Mouse (Mus musculus) gastrocnemius, postnatal 36 days (tissue): ENCODE data around the gene Krtap19-1. TPM values are rescaled to one million over a fixed set of nuclear protein-coding genes. Genes with fewer than 3 reads are reported as not detected.

ENCODE experiments used
- DNase-seq, 2 experiments: peaks; one replicate each; pipeline ENCODE4 v3.0.0; 2022
- intact Hi-C: fragments of 180-260 bp; cut with DNase I; formaldehyde crosslinking; loops from one replicate; pipeline ENCODE4 v1.15.1; 2025
- long read RNA-seq, 2 experiments: library from polyadenylated mRNA; stranded (forward); transcript quantifications; one replicate each; pipeline ENCODE4 v2.0.0; 2021
- total RNA-seq, 2 experiments: library from RNA; stranded (reverse); gene quantifications; 2 replicates each; pipeline ENCODE4 v1.2.3; 2021

Gene Krtap19-1
- not detected for total RNA-seq
- long read RNA-seq, experiment 1 = 0 reads
- long read RNA-seq, experiment 2 = 0 reads

DNA sequence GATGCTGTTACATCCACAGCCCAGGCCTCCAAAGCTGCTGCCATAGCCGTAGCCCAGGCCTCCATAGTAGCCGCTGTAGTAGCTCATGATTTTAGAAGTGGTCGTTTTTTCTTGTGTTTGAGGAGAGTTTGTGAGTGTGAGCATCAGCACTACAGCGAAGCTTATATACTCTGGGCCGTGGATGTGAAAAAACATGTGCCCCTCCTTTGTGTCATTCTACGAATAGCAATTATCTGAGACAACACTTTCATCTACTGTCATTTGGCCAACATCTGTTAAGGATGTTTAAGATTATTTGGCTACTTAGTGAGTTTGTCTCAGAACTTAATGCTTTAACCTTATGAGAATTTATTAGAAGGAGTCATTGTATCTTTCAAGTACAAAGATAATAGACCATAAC lies at the start of gene Krtap19-1:
Gene Krtap19-1, minus strand, starts transcription at position 101 of the 400 bp plus-strand sequence.
- DNase-seq = no peak
- intact Hi-C loops = no loop called here

DNA sequence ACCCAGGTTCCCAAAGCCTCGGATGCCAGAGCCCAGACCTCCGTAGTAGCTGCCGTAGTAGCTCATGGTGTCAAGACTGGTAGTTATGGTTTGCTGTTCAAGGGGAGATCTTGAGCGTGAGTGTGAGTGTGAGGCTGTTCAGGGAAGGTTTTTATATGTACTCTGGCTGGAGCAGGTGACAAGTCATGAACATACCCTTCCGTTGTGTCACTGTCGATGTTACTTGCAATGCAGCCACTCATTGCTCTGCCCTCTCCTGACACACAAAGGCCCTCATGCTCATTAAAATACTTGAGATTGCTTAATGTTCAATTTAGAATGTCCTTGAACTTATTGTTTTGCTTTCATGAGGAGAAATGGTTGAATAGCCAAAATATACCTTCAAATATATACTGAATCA lies 27.1 kb upstream of the Krtap19-1 start, which contains the start of gene Krtap19-5:
Gene Krtap19-5, minus strand, starts transcription at position 101 of the 400 bp plus-strand sequence.
- no peak for DNase-seq
- intact Hi-C loops = no loop called here

DNA sequence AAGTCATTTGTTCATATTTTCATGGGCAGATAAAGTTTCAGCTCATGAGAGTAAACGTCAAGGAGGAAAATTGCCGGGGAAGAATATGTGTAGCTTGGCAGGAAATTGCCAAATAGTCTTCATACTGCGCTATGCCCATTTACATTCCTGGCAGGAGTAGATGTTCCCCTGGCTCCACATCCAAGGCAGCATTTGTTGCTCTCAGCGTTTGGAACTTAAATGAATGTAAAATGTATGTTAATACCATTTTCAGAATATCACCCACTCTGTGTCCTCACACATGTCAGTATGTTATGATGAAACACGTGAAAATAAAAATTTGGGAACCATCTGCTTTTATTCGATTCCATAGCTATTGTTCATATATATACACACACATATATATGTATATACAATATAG lies 17.7 kb upstream of the Krtap19-1 start:
- no peak for DNase-seq
- intact Hi-C loops = no loop called here

DNA sequence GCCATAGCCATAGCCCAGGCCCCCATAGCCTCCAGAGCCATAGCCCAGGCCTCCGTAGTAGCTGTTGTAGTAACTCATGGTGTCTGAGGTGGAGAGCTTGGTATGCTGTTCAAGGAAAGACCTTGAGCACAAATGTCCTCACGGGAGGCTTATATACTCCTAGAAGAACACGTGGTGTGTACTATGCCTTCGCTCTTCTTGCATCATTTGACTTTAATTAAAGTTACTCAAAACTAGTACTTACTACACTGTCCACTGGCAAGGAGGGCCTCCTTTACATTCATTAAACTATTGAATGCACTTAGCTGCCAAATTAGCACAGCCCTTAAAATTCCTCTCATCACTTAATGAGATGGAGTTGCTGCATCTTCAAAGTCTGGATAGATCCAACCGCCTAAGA lies 15.8 kb upstream of the Krtap19-1 start, which contains the start of gene Krtap19-4:
Gene Krtap19-4, minus strand, starts transcription at position 101 of the 400 bp plus-strand sequence.
- DNase-seq = no peak
- intact Hi-C loops = no loop called here

DNA sequence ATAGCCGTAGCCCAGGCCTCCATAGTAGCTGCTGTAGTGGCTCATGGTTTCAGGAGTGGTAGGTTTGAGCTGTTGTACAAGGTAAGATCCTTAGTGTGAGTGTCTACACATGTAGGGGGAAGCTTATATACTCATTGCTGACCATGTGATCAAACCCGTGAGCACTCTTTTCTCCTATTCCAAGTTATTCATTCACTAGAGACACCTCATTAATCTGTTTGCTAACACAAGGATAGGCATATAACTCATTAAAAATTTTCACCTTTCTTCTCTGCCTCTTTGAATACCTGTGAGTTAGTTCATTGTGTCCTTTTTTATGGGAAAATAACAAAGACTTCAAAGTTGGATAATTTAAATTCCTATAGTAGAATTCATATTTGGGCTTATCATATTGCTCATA lies 8.7 kb upstream of the Krtap19-1 start, which contains the start of gene Krtap19-3:
Gene Krtap19-3, minus strand, starts transcription at position 101 of the 400 bp plus-strand sequence.
- no peak for DNase-seq
- intact Hi-C loops = no loop called here

DNA sequence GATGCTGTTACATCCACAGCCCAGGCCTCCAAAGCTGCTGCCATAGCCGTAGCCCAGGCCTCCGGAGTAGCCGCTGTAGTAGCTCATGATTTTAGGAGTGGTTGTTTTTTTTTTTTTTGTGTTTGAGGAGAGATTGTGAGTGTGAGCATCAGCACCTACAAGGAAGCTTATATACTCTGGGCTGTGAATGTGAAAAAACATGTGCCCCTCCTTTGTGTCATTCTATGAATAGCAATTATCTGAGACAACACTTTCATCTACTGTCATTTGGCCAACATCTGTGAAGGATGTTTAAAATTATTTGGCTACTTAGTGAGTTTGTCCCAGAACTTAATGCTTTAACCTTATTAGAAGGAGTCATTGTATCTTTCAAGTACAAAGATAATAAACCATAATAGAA lies 5.0 kb upstream of the Krtap19-1 start, which contains the start of gene Krtap19-2:
Gene Krtap19-2, minus strand, starts transcription at position 101 of the 400 bp plus-strand sequence.
- intact Hi-C loops = no loop called here
- DNase-seq = no peak

DNA sequence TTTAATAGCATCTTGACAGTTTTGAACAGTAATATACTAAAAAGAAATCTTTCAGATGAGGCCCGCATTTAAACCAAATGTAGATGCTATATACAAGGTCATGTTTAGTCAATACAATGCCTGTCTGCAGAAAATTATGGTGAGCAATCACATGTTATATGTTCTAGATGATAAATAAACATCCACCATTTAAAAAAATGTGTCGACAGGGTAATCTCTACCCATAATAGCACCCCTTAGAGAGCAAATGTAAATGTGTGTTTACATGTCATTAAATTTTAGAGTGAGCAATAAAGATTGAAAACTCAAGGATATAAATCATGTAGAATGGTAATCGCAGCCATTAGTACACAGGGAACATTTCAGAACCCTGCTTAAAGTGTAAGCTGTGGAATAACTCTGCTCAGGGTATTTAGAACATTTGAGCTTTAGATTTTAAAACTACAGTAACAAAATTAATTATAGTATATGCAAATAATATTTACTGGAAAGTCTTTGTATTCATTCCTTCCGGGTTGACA lies 4.3 kb downstream of the Krtap19-1 start:
- DNase-seq = no peak
- intact Hi-C loops = no loop called here

DNA sequence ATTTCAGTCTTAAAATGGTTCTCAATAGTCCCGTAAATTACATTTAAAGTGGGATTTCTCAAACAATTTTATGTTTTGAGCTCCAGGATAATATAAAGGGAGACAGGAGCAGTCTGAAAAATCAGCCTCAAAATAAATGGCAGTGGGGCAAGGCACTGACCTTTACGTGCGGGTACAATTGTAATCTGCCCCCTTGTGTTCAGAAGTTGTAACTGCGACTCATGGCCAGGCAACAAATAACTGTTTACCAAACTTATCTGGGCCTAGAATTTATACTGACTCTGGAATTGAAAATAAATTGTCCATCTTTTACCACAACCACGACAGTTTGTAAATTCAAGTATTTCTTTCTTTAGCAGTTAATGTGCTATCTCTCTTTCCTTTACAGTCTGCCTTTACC lies 17.8 kb downstream of the Krtap19-1 start:
- no peak for DNase-seq
- intact Hi-C loops = loop anchor here (5.0 kb wide), 1 partner anchor 194 kb away; no protein-coding TSS in a partner anchor

DNA sequence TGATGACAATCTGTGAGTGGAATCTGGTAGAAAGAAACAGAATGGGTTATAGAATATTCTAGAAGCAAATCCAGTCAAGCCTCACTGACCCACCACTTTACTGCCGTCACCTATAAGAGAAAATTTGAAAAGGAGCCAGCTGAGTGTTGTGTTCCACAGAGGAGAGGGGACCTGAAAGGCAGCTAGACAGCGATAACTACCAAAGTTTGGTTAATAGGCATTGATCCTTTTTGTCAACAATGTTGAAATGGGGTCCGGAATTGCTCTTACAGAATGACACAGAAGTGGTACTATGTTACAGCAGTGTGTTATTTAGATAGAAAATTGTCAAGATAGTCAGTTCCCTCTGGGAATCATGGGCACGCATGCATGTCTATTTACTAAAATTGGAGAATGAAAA lies 20.7 kb downstream of the Krtap19-1 start:
- DNase-seq = no peak
- intact Hi-C loops = no loop called here

DNA sequence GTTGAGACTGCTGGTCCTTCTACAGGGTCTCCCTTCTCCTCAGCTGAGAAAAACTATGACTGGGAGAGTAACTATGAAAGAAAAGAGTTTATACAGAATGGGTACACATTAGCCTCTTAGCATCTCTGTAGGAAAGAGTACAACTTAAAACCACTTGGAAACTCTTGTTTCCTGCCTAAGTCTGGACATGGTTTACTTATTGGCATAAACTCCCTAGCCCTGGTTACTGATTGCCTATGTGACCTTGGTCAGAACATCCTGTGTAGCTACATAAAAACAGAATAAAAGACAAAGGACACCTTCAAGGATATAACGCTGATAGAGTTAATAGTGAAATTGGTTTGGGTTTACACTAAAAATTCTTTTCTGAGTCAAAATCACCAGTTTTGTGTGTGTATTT lies 21.8 kb downstream of the Krtap19-1 start:
- DNase-seq = no peak
- intact Hi-C loops = no loop called here

DNA sequence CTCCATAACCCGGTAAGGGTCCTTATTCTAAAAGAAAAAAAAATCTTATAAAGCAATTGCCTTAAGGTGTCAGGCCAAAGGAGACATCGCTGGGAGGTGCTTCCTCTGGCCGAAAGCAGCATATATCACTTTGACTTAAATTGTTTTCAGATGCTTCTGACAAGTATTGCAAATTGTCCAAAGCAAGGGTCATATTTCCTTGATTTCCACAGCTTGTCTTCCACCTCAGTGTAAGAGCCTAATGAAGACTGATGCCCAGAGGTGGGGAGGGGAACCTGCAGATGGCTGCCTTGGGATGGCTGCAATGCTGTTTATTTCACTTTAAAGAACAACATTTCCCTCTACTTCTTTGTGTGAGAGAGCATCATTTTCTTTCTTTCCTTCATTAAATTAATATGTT lies 42.2 kb downstream of the Krtap19-1 start:
- intact Hi-C loops = no loop called here

DNA sequence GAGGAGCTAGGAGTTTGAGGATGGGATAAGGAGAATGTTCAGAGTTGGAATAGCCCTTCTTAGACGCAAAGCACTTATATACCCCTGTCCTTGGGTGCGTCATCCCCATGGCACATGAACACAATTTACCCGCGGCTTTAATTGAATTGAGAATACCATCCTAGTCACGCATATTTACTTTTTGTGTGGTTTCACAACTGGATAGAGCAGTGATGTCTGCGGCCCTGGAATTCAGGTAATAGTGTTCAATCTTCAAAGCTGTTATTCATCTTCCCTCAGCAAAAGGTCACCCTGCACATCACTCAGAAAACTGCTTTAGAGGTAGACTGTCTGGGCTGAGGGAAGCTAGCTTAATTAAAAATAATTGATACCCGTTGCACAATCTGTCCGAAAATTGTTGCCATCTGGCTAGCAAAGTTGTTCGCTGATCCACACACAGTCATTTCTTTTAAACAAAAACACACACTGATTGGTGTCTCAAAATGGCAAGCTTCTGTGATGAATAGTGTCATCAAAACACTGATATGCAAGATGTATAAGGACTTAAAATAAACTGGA lies 43.0 kb downstream of the Krtap19-1 start, which contains the start of gene Krtap14:
Gene Krtap14, minus strand, starts transcription at position 51 of the 558 bp plus-strand sequence.
- intact Hi-C loops = no loop called here
- no peak for DNase-seq

More for the DNA sequence above, 42.2 kb downstream of the Krtap19-1 start:
- no peak for DNase-seq

DNA sequence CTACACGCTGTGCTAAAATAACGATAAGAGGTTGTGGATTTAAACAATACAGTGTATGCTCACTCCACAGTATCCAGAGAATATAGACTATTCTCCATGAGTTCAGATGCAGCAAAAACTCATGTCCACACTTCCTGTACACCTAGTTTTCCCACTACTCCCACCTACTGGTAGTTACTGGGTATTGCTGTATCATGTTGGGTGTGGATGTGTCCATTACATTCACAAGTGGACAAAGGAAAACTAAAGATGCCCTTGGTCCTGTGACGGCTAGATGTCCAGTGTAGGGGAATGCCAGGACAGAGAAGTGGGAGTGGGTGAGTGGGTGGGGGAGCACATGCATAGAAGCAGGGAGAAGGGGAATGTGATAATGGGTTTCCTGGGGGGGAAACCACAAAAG lies 45.5 kb downstream of the Krtap19-1 start:
- intact Hi-C loops = loop anchor here (5.0 kb wide), 1 partner anchor 166 kb away; no protein-coding TSS in a partner anchor
- DNase-seq = no peak

DNA sequence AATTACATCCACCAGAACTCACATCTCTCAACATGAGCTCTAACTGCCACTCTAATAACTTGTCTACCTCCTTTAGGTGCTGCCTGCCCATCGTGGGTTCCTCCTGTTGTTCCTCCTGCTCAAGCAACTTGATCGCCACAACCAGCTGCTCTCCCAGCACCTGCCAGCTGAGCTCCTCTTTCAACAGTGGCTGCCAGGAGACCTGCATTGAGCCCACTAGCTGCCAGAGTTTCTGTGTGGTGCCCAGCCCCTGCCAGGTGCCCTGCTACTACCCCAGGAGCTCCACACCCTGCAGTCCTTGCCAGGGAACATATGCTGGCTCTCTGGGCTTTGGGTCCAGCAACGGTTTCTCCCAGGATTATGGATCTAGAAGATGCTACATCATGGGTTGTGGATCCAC lies 49.1 kb downstream of the Krtap19-1 start, which contains the start of gene Krtap15:
Gene Krtap15, plus strand, starts transcription at position 150 of the 400 bp plus-strand sequence.
- intact Hi-C loops = loop anchor here (5.0 kb wide), 1 partner anchor 163 kb away; no protein-coding TSS in a partner anchor
- peak; percentile 25 to 28 for DNase-seq

Other genes starting within 250 kb of the Krtap19-1 start
- gene 2310079G19Rik, start 241.7 kb downstream of the Krtap19-1 start, total RNA-seq = under 1 TPM in 1 of 2 experiments, not detected in 1; 0.49 TPM
- not detected for gene Krtap26-1, start 221.6 kb downstream of the Krtap19-1 start, total RNA-seq
- gene Krtap27-1, start 197.7 kb downstream of the Krtap19-1 start, total RNA-seq = not detected
- not detected for gene 2310061N02Rik, start 161.4 kb downstream of the Krtap19-1 start, total RNA-seq
- not detected for gene Krtap13-1, start 140.5 kb downstream of the Krtap19-1 start, total RNA-seq
- gene Krtap13, start 117.8 kb downstream of the Krtap19-1 start, total RNA-seq = not detected
- gene 2310034C09Rik, start 110.6 kb downstream of the Krtap19-1 start, total RNA-seq = not detected
- gene 2310057N15Rik, start 95.2 kb downstream of the Krtap19-1 start, total RNA-seq = not detected
- not detected for gene Gm5965, start 91.5 kb downstream of the Krtap19-1 start, total RNA-seq
- not detected for gene Gm20741, start 57.2 kb downstream of the Krtap19-1 start, total RNA-seq
- gene Krtap15, start 49.2 kb downstream of the Krtap19-1 start, total RNA-seq = not detected
- not detected for gene Krtap14, start 43.3 kb downstream of the Krtap19-1 start, total RNA-seq
- not detected for gene Krtap19-2, start 4.9 kb upstream of the Krtap19-1 start, total RNA-seq
- gene Krtap19-3, start 8.6 kb upstream of the Krtap19-1 start, total RNA-seq = not detected
- not detected for gene Krtap19-4, start 15.7 kb upstream of the Krtap19-1 start, total RNA-seq
- not detected for gene Krtap19-5, start 27.0 kb upstream of the Krtap19-1 start, total RNA-seq
- gene Krtap19-9b, start 62.9 kb upstream of the Krtap19-1 start, total RNA-seq = not detected
- not detected for gene Krtap16-3, start 93.5 kb upstream of the Krtap19-1 start, total RNA-seq
- not detected for gene Krtap22-2, start 141.3 kb upstream of the Krtap19-1 start, total RNA-seq
- gene Gm10229, start 145.9 kb upstream of the Krtap19-1 start, total RNA-seq = not detected
- gene Krtap6-1, start 162.3 kb upstream of the Krtap19-1 start, total RNA-seq = not detected
- not detected for gene Gm10228, start 172.1 kb upstream of the Krtap19-1 start, total RNA-seq
- gene Krtap6-5, start 178.5 kb upstream of the Krtap19-1 start, total RNA-seq = not detected
- gene 1110025L11Rik, start 194.6 kb upstream of the Krtap19-1 start, total RNA-seq = not detected
- not detected for gene Krtap6-3, start 214.6 kb upstream of the Krtap19-1 start, total RNA-seq